9 mouse cellular contexts compared by ENCODE assay signal in the genomic region with DNA sequence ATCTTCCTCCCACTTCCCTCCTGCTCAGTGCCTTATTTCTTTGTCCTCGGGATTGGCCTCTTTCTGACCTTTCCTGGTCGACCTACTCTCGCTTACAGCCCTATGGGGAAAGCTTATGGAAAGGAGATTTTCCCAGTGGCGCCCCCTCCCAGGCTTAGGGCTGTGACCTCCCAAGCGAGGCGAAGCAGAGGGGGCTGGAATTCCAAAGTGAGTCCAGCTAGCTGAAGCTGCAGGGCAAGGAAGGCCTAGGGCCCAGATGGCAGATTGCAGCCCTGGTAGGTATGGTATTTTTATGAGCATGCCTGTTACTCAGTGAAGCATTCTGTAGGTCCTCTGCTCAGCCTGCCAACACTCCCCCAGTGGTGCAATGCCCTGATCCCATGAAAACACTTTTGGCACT. TPM values are rescaled to one million over a fixed set of nuclear protein-coding genes. Genes with fewer than 3 reads are reported as not detected.
DNase-seq lines count a peak whose midpoint lies in the region; ATAC-seq and TF ChIP-seq lines count a peak whose summit lies in the region.
"Had no signal": no experiment of that assay in that cellular context is flagged by ENCODE, and none has a peak within 500 bp of the region (broad histone marks: within the 10 kb centered on the region; RNA-seq: fewer than 3 reads in every experiment).

No protein-coding gene starts in this region.

- ATAC-seq in forebrain, embryonic 14.5 days, result 0 out of 2 replicates have a peak, but pooled peaks have one; percentile 6
- ATAC-seq in kidney, embryonic 16.5 days (ENCODE audit: low FRiP score, low TSS enrichment), result peak; percentile 90
- ATAC-seq in neural tube, embryonic 11.5 days (ENCODE audit: insufficient read depth, low FRiP score, low TSS enrichment), result peak; percentile 50; the same call in 1 of the 2 replicates
- ATAC-seq in heart, embryonic 11.5 days (replicated peaks; ENCODE audit: insufficient number of reproducible peaks, low FRiP score, low TSS enrichment), result no peak

- no peaks in the 10 kb centered on the region for H3K4me1 ChIP-seq in forebrain, embryonic 14.5 days (ENCODE audit: control insufficient read depth, insufficient read depth, low read length)
- H3K4me1 ChIP-seq in kidney, embryonic 16.5 days (ENCODE audit: insufficient read depth, low read length), result peaks cover 6% of the 10 kb centered on the region; the same call in 1 of the 2 replicates
- H3K4me1 ChIP-seq in neural tube, embryonic 11.5 days (ENCODE audit: control insufficient read depth, insufficient read depth, low read length), result no peaks in the 10 kb centered on the region
- H3K4me1 ChIP-seq in heart, embryonic 11.5 days (ENCODE audit: control insufficient read depth, insufficient read depth, low read length), result no peaks in the 10 kb centered on the region
- H3K4me1 ChIP-seq in thymus, adult 2 months (replicated peaks; ENCODE audit: control insufficient read depth, insufficient read depth, low read length), result peaks cover 12% of the 10 kb centered on the region

- 27% methylated on average over 6 of the region's 6 CpGs for WGBS in forebrain, embryonic 14.5 days
- 25% methylated on average over 6 of the region's 6 CpGs for WGBS in kidney, embryonic 16.5 days
- 15% methylated on average over 6 of the region's 6 CpGs for WGBS in neural tube, embryonic 11.5 days
- WGBS in heart, embryonic 11.5 days (ENCODE audit: insufficient replicate concordance), result 13% methylated on average over 6 of the region's 6 CpGs
- WGBS in thymus, adult 2 months, result 76% methylated on average over 6 of the region's 6 CpGs

- TF ChIP-seq CTCF in thymus, adult 2 months (IDR thresholded peaks at IDR 0.05; ENCODE audit: borderline replicate concordance, control insufficient read depth, extremely low read depth, insufficient read depth, low read length, poor library complexity), result no peak

- peak; percentile 16 for DNase-seq in embryo, embryonic 11 days
- no peak for DNase-seq in forebrain, embryonic 14.5 days (ENCODE audit: low spot score)
- peak; percentile 36 for DNase-seq in neural tube, embryonic 11.5 days (ENCODE audit: low spot score)
- DNase-seq in right cerebral cortex, postnatal 4 days, result no peak
- DNase-seq in thymus, adult 2 months, result no peak
- DNase-seq: layer of hippocampus, postnatal 36 days had no signal

- H3K4me3 ChIP-seq in forebrain, embryonic 14.5 days (ENCODE audit: low read depth, low read length), result no peak overlapping the region
- H3K4me3 ChIP-seq in kidney, embryonic 16.5 days (ENCODE audit: low read length), result no peak overlapping the region; the same call in 1 of the 2 replicates
- no peak overlapping the region for H3K4me3 ChIP-seq in neural tube, embryonic 11.5 days (ENCODE audit: low read depth, low read length)
- H3K4me3 ChIP-seq in heart, embryonic 11.5 days (ENCODE audit: low read depth, low read length), result no peak overlapping the region
- H3K4me3 ChIP-seq in thymus, adult 2 months (ENCODE audit: control insufficient read depth, insufficient read depth, low read length), result no peak overlapping the region

- no peak for TF ChIP-seq POLR2A in thymus, adult 2 months (IDR thresholded peaks at IDR 0.05; ENCODE audit: control insufficient read depth, extremely low read depth, insufficient read depth, low read length, poor library complexity)

- peak overlapping the region; percentile 57; the same call in 1 of the 2 replicates for H3K4me2 ChIP-seq in forebrain, embryonic 14.5 days (ENCODE audit: low read length)
- H3K4me2 ChIP-seq in kidney, embryonic 16.5 days (replicated peaks; ENCODE audit: low read depth, low read length), result peak overlapping the region; percentile 73; the same call in 1 of the 2 replicates
- peak overlapping the region; percentile 53; the same call in 1 of the 2 replicates for H3K4me2 ChIP-seq in neural tube, embryonic 11.5 days (ENCODE audit: low read depth)
- no peak overlapping the region; the same call in 1 of the 2 replicates for H3K4me2 ChIP-seq in heart, embryonic 11.5 days

- H3K9ac ChIP-seq in forebrain, embryonic 14.5 days (ENCODE audit: low read length), result peak overlapping the region; percentile 71; the same call in 1 of the 2 replicates
- H3K9ac ChIP-seq in kidney, embryonic 16.5 days (replicated peaks; ENCODE audit: low read length), result peak overlapping the region; percentile 35; the same call in 1 of the 2 replicates
- peak overlapping the region; percentile 55; the same call in 1 of the 2 replicates for H3K9ac ChIP-seq in neural tube, embryonic 11.5 days (ENCODE audit: low read length)
- no peak overlapping the region for H3K9ac ChIP-seq in heart, embryonic 11.5 days (ENCODE audit: low read depth, low read length)

- H3K36me3 ChIP-seq in forebrain, embryonic 14.5 days (ENCODE audit: control insufficient read depth, insufficient read depth, low read length), result no peaks in the 10 kb centered on the region
- H3K36me3 ChIP-seq in kidney, embryonic 16.5 days (ENCODE audit: insufficient read depth, low read length), result no peaks in the 10 kb centered on the region
- H3K36me3 ChIP-seq in neural tube, embryonic 11.5 days (ENCODE audit: control insufficient read depth, insufficient read depth, low read length), result no peaks in the 10 kb centered on the region
- H3K36me3 ChIP-seq in heart, embryonic 11.5 days (ENCODE audit: control insufficient read depth, insufficient read depth, low read length), result no peaks in the 10 kb centered on the region
- no peaks in the 10 kb centered on the region for H3K36me3 ChIP-seq in thymus, adult 2 months (ENCODE audit: control insufficient read depth, insufficient read depth, low read length)

- H3K27me3 ChIP-seq in forebrain, embryonic 14.5 days (replicated peaks; ENCODE audit: control insufficient read depth, insufficient read depth, low read length), result no peaks in the 10 kb centered on the region
- peaks cover 19% of the 10 kb centered on the region for H3K27me3 ChIP-seq in kidney, embryonic 16.5 days (ENCODE audit: insufficient read depth, low read length)
- H3K27me3 ChIP-seq in neural tube, embryonic 11.5 days (ENCODE audit: control insufficient read depth, insufficient read depth, low read length), result no peaks in the 10 kb centered on the region
- H3K27me3 ChIP-seq in heart, embryonic 11.5 days (ENCODE audit: control insufficient read depth, insufficient read depth, low read length), result peaks cover 27% of the 10 kb centered on the region
- no peaks in the 10 kb centered on the region; the same call in 1 of the 2 replicates for H3K27me3 ChIP-seq in thymus, adult 2 months (ENCODE audit: control insufficient read depth, insufficient read depth, low read length)

- no peak overlapping the region for H3K27ac ChIP-seq in forebrain, embryonic 14.5 days (ENCODE audit: low read depth, low read length)
- H3K27ac ChIP-seq in kidney, embryonic 16.5 days (ENCODE audit: low read length), result peak overlapping the region; percentile 87
- H3K27ac ChIP-seq in neural tube, embryonic 11.5 days (ENCODE audit: low read depth, low read length), result no peak overlapping the region
- H3K27ac ChIP-seq in heart, embryonic 11.5 days (ENCODE audit: low read depth, low read length), result no peak overlapping the region
- no peak overlapping the region for H3K27ac ChIP-seq in thymus, adult 2 months (ENCODE audit: control insufficient read depth, insufficient read depth, low read length)
- H3K27ac ChIP-seq: macrophage had no signal

- H3K9me3 ChIP-seq in forebrain, embryonic 14.5 days (replicated peaks; ENCODE audit: control insufficient read depth, low read length), result no peaks in the 10 kb centered on the region
- H3K9me3 ChIP-seq in kidney, embryonic 16.5 days (ENCODE audit: low read length), result no peaks in the 10 kb centered on the region
- H3K9me3 ChIP-seq in neural tube, embryonic 11.5 days (ENCODE audit: control insufficient read depth, low read length), result no peaks in the 10 kb centered on the region
- no peaks in the 10 kb centered on the region for H3K9me3 ChIP-seq in heart, embryonic 11.5 days (replicated peaks; ENCODE audit: control insufficient read depth, low read length)

RNA-seq across cellular contexts. Expression of gene Avpr2, which starts 10.4 kb away (rescaled TPM):
- polyA plus RNA-seq in forebrain, embryonic 14.5 days (2014; fragmentation: Nextera tagmentation; extraction: Ambion mirVana), result 0.26 TPM in 1 of 2 replicates, not detected in the other
- polyA plus RNA-seq in kidney, embryonic 16.5 days (2015; fragmentation: Nextera tagmentation; extraction: Ambion mirVana), result 7.1 and 7.7 TPM in 2 replicates
- polyA plus RNA-seq in neural tube, embryonic 11.5 days (2014; fragmentation: Nextera tagmentation; extraction: Ambion mirVana), result 0.14 TPM in 1 of 2 replicates, not detected in the other
- not detected in 2 replicates for polyA plus RNA-seq in heart, embryonic 11.5 days (2014; fragmentation: Nextera tagmentation; extraction: Ambion mirVana)
- 0.06 and 0.26 TPM in 2 replicates for polyA plus RNA-seq in thymus, adult 2 months (2012; rRNA removed)

RNA-seq across cellular contexts. Expression of gene L1cam, which starts 14.4 kb away (rescaled TPM):
- 53.6 and 77.2 TPM in 2 replicates for polyA plus RNA-seq in forebrain, embryonic 14.5 days (2014; fragmentation: Nextera tagmentation; extraction: Ambion mirVana)
- polyA plus RNA-seq in kidney, embryonic 16.5 days (2015; fragmentation: Nextera tagmentation; extraction: Ambion mirVana), result 7.9 and 10.3 TPM in 2 replicates
- polyA plus RNA-seq in neural tube, embryonic 11.5 days (2014; fragmentation: Nextera tagmentation; extraction: Ambion mirVana), result 42.1 and 55.1 TPM in 2 replicates
- polyA plus RNA-seq in heart, embryonic 11.5 days (2014; fragmentation: Nextera tagmentation; extraction: Ambion mirVana), result 1.3 and 2.2 TPM in 2 replicates
- polyA plus RNA-seq in thymus, adult 2 months (2012; rRNA removed), result 7.1 and 7.5 TPM in 2 replicates

RNA-seq across cellular contexts. Expression of gene Arhgap4, which starts 40.2 kb away (rescaled TPM):
- polyA plus RNA-seq in forebrain, embryonic 14.5 days (2014; fragmentation: Nextera tagmentation; extraction: Ambion mirVana), result 1.3 and 2.0 TPM in 2 replicates
- 4.3 and 4.8 TPM in 2 replicates for polyA plus RNA-seq in kidney, embryonic 16.5 days (2015; fragmentation: Nextera tagmentation; extraction: Ambion mirVana)
- 2.1 and 2.5 TPM in 2 replicates for polyA plus RNA-seq in neural tube, embryonic 11.5 days (2014; fragmentation: Nextera tagmentation; extraction: Ambion mirVana)
- 0.96 and 1.3 TPM in 2 replicates for polyA plus RNA-seq in heart, embryonic 11.5 days (2014; fragmentation: Nextera tagmentation; extraction: Ambion mirVana)
- 574 and 583 TPM in 2 replicates for polyA plus RNA-seq in thymus, adult 2 months (2012; rRNA removed)

RNA-seq across cellular contexts. Expression of gene Naa10, which starts 40.3 kb away (rescaled TPM):
- polyA plus RNA-seq in forebrain, embryonic 14.5 days (2014; fragmentation: Nextera tagmentation; extraction: Ambion mirVana), result 104 TPM in 2 replicates
- 147 and 159 TPM in 2 replicates for polyA plus RNA-seq in kidney, embryonic 16.5 days (2015; fragmentation: Nextera tagmentation; extraction: Ambion mirVana)
- polyA plus RNA-seq in neural tube, embryonic 11.5 days (2014; fragmentation: Nextera tagmentation; extraction: Ambion mirVana), result 133 and 144 TPM in 2 replicates
- 94.3 and 96.5 TPM in 2 replicates for polyA plus RNA-seq in heart, embryonic 11.5 days (2014; fragmentation: Nextera tagmentation; extraction: Ambion mirVana)
- 82.0 and 102 TPM in 2 replicates for polyA plus RNA-seq in thymus, adult 2 months (2012; rRNA removed)

RNA-seq across cellular contexts. Expression of gene Renbp, which starts 49.2 kb away (rescaled TPM):
- polyA plus RNA-seq in forebrain, embryonic 14.5 days (2014; fragmentation: Nextera tagmentation; extraction: Ambion mirVana), result 8.9 and 9.3 TPM in 2 replicates
- 65.1 and 66.2 TPM in 2 replicates for polyA plus RNA-seq in kidney, embryonic 16.5 days (2015; fragmentation: Nextera tagmentation; extraction: Ambion mirVana)
- 16.3 and 19.0 TPM in 2 replicates for polyA plus RNA-seq in neural tube, embryonic 11.5 days (2014; fragmentation: Nextera tagmentation; extraction: Ambion mirVana)
- 51.6 and 64.0 TPM in 2 replicates for polyA plus RNA-seq in heart, embryonic 11.5 days (2014; fragmentation: Nextera tagmentation; extraction: Ambion mirVana)
- 13.7 and 16.1 TPM in 2 replicates for polyA plus RNA-seq in thymus, adult 2 months (2012; rRNA removed)

Comparison
In these comparisons a context has a peak if more than half of its experiments do, and no peak if none do; other contexts are left out.
1. DNase-seq: peak in embryo, embryonic 11 days (single experiment) and neural tube, embryonic 11.5 days (single experiment); none in forebrain, embryonic 14.5 days (single experiment), right cerebral cortex, postnatal 4 days (single experiment) and thymus, adult 2 months (single experiment).
2. RNA of gene Arhgap4, which starts 40.2 kb away (polyA plus RNA-seq): 574 to 583 TPM in thymus, adult 2 months; 4.3 to 4.8 TPM in kidney, embryonic 16.5 days, 2.1 to 2.5 TPM in neural tube, embryonic 11.5 days, 1.3 to 2.0 TPM in forebrain, embryonic 14.5 days and 0.96 to 1.3 TPM in heart, embryonic 11.5 days; every median in the first group is over 10 times any median in the second.